Mouse (Mus musculus): Measurements from ENCODE around the gene Sstr3.

GRCm38 (mm10) chr15:78583352-78583751, 38.9 kb upstream of the Sstr3 start:
- TF ChIP-seq CTCF (IDR thresholded peaks at IDR 0.05; ENCODE audit: low read depth) (no peak), EP300 (IDR thresholded peaks at IDR 0.05; ENCODE audit: low read depth) (no peak)

Data from liver, postnatal 0 days (tissue).